Comparison of ENCODE assay signal across 17 mouse cellular contexts in genomic region chr3:46538660-46539059, GRCm38 (mm10).
"Had no signal": no experiment of that assay in that cellular context is flagged by ENCODE, and none has a peak within 500 bp of the region (broad histone marks: within the 10 kb centered on the region; RNA-seq: fewer than 3 reads in every experiment).

No protein-coding gene starts in this region.

- H3K9ac ChIP-seq: liver, embryonic 15.5 days; midbrain, embryonic 13.5 days; neural tube, embryonic 15.5 days had no signal

- H3K27ac ChIP-seq: left cerebral cortex, adult 2 months; limb, embryonic 10.5 days; liver, embryonic 15.5 days; midbrain, embryonic 13.5 days; neural tube, embryonic 15.5 days had no signal

- H3K4me2 ChIP-seq: liver, embryonic 11.5 days; liver, embryonic 15.5 days; midbrain, embryonic 13.5 days; neural tube, embryonic 15.5 days had no signal

- H3K4me3 ChIP-seq: left cerebral cortex, adult 2 months; limb, embryonic 10.5 days; liver, embryonic 15.5 days; midbrain, embryonic 13.5 days; myocyte; neural tube, embryonic 15.5 days had no signal

- DNase-seq: kidney, adult 8-10 months; kidney, postnatal 25 days; lung, adult 2 months; lung, postnatal 36 days; right cerebral cortex, postnatal 4 days; spleen, adult 18-20 months; thymus, adult 2 months; thymus, postnatal 36 days had no signal

- H3K4me1 ChIP-seq: limb, embryonic 10.5 days; liver, embryonic 15.5 days; midbrain, embryonic 13.5 days; neural tube, embryonic 15.5 days had no signal

- H3K36me3 ChIP-seq: limb, embryonic 10.5 days; liver, embryonic 15.5 days; midbrain, embryonic 13.5 days; neural tube, embryonic 15.5 days had no signal

- ATAC-seq: intestine, embryonic 16.5 days; lung, postnatal 0 days; midbrain, embryonic 13.5 days had no signal

- H3K9me3 ChIP-seq: limb, embryonic 10.5 days; liver, embryonic 15.5 days; midbrain, embryonic 13.5 days; neural tube, embryonic 15.5 days had no signal

- H3K27me3 ChIP-seq: liver, embryonic 15.5 days; midbrain, embryonic 13.5 days; neural tube, embryonic 15.5 days had no signal
